Mouse (Mus musculus) liver, adult (tissue): ENCODE results near the gene Bpifb5.

Source experiments
- GATA4 ChIP-seq: IDR thresholded peaks from 2 replicates; pipeline ENCODE4 v1.6.1; 2014; ENCODE audit warnings: mild to moderate bottlenecking, low read length; ENCODE audit not compliant: insufficient replicate concordance

Gene Bpifb5

GRCm38 (mm10) chr2:154223265-154223916, at the start of gene Bpifb5:
TSS of gene Bpifb5 (plus strand) at chr2:154223742.
- TF ChIP-seq GATA4, result no peak

- TF ChIP-seq GATA4, result no peak
Observed at GRCm38 (mm10) chr2:154185319-154185718, 38.2 kb upstream of the Bpifb5 start.

- no peak for TF ChIP-seq GATA4
Observed at GRCm38 (mm10) chr2:154185748-154186147, 37.8 kb upstream of the Bpifb5 start.

- TF ChIP-seq GATA4, result no peak
Observed at GRCm38 (mm10) chr2:154187468-154187867, 36.1 kb upstream of the Bpifb5 start.

GRCm38 (mm10) chr2:154189877-154190434, 33.6 kb upstream of the Bpifb5 start:
- no peak for TF ChIP-seq GATA4

- TF ChIP-seq GATA4, result no peak
Observed at GRCm38 (mm10) chr2:154190546-154191258, 32.8 kb upstream of the Bpifb5 start, which contains the start of gene Bpifb1. TSS of gene Bpifb1 (plus strand) at chr2:154190818.

- no peak for TF ChIP-seq GATA4
Observed at GRCm38 (mm10) chr2:154192141-154192540, 31.4 kb upstream of the Bpifb5 start.

GRCm38 (mm10) chr2:154193071-154193470, 30.5 kb upstream of the Bpifb5 start:
- TF ChIP-seq GATA4, result no peak

GRCm38 (mm10) chr2:154193994-154194504, 29.5 kb upstream of the Bpifb5 start:
- TF ChIP-seq GATA4, result no peak

GRCm38 (mm10) chr2:154197036-154197435, 26.5 kb upstream of the Bpifb5 start:
- no peak for TF ChIP-seq GATA4

- TF ChIP-seq GATA4, result no peak
Observed at GRCm38 (mm10) chr2:154204630-154205029, 18.9 kb upstream of the Bpifb5 start.

GRCm38 (mm10) chr2:154206908-154207307, 16.6 kb upstream of the Bpifb5 start:
- no peak for TF ChIP-seq GATA4

GRCm38 (mm10) chr2:154209112-154209511, 14.4 kb upstream of the Bpifb5 start:
- TF ChIP-seq GATA4, result no peak

- TF ChIP-seq GATA4, result no peak
Observed at GRCm38 (mm10) chr2:154211121-154211520, 12.4 kb upstream of the Bpifb5 start.

- no peak for TF ChIP-seq GATA4
Observed at GRCm38 (mm10) chr2:154211881-154212280, 11.7 kb upstream of the Bpifb5 start.

- no peak for TF ChIP-seq GATA4
Observed at GRCm38 (mm10) chr2:154215191-154215590, 8.4 kb upstream of the Bpifb5 start.
